In genomic region chr5:100524921-100525320, GRCm38 (mm10) we compare ENCODE assay signal across 20 mouse cellular contexts. TPM values are rescaled to one million over a fixed set of nuclear protein-coding genes. Genes with fewer than 3 reads are reported as not detected.
"Had no signal": no experiment of that assay in that cellular context is flagged by ENCODE, and none has a peak within 500 bp of the region (broad histone marks: within the 10 kb centered on the region; RNA-seq: fewer than 3 reads in every experiment).

No protein-coding gene starts in this region.

- H3K4me3 ChIP-seq: liver, embryonic 13.5 days; liver, embryonic 15.5 days; midbrain, embryonic 10.5 days; midbrain, embryonic 13.5 days; myocyte; neural tube, embryonic 13.5 days; neural tube, embryonic 15.5 days had no signal

- H3K27ac ChIP-seq: liver, embryonic 13.5 days; liver, embryonic 15.5 days; midbrain, embryonic 10.5 days; midbrain, embryonic 13.5 days; neural tube, embryonic 13.5 days; neural tube, embryonic 15.5 days had no signal

- H3K9me3 ChIP-seq: liver, embryonic 13.5 days; liver, embryonic 15.5 days; midbrain, embryonic 10.5 days; midbrain, embryonic 13.5 days; neural tube, embryonic 13.5 days; neural tube, embryonic 15.5 days had no signal

- ATAC-seq: liver, postnatal 0 days; midbrain, embryonic 13.5 days; midbrain, embryonic 16.5 days had no signal

- H3K9ac ChIP-seq: liver, embryonic 13.5 days; liver, embryonic 15.5 days; liver, postnatal 0 days; lung, embryonic 14.5 days; midbrain, embryonic 13.5 days; neural tube, embryonic 13.5 days; neural tube, embryonic 15.5 days had no signal

- H3K4me2 ChIP-seq: liver, embryonic 13.5 days; liver, embryonic 15.5 days; midbrain, embryonic 13.5 days; neural tube, embryonic 13.5 days; neural tube, embryonic 15.5 days had no signal

- H3K27me3 ChIP-seq: liver, embryonic 13.5 days; liver, embryonic 15.5 days; midbrain, embryonic 13.5 days; neural tube, embryonic 13.5 days; neural tube, embryonic 15.5 days had no signal

- DNase-seq: liver, embryonic 13.5 days; liver, postnatal 0 days; lung, embryonic 14.5 days; lung, postnatal 14 days; lung, postnatal 36 days; retina, postnatal 1 day; right cerebral cortex, adult 18-20 months; right cerebral cortex, postnatal 25 days; right cerebral cortex, postnatal 4 days; spleen, adult 18-20 months; thymus, adult 18-20 months; thymus, postnatal 14 days; thymus, postnatal 36 days had no signal

RNA-seq across cellular contexts. Expression of gene Plac8, which starts 47.1 kb away (rescaled TPM):
- polyA plus RNA-seq: midbrain, embryonic 13.5 days had no signal
